8 mouse cellular contexts compared by ENCODE assay signal in the genomic region with DNA sequence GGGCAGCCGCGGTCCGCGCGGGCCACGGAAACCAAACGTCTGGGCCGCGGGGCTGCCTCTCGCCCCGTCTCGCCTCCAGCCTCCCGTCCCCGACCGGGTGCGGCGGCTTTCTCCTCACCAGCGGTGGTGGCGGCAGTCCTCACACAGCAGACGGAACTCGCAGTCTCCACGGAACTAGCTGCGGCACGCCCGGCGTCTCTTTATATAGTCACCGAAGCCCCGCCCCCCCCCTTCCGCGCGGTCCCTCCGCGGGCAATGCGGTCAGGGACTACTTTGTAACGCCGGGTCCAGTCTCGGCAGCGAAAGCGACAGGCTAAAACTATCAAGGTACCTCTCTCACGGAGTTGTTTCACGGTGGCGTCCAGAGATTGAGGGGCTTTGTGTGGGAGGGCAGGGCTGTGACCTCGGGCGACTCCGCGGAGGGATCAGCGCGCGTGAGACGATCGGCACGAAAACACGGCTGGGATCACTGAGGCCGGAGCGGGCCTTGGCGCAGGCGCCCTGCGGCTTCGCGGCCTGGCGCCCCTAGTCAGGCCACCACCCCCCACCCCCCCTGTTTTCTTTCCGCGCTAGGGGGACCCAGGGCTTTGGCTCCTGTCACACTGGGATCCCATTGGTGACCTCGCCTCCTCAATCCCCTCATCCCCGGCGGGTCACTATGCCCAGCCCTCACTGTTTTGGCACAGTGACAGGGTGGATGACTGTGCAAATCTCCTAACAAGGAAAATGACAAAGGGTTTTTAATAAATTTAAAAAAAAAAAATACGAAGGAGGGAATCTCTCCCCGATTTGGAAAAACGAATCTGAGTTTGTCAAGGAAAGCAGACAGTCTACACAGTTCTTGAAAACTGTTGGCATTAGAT. TPM values are rescaled to one million over a fixed set of nuclear protein-coding genes. Genes with fewer than 3 reads are reported as not detected.
DNase-seq lines count a peak whose midpoint lies in the region; ATAC-seq and TF ChIP-seq lines count a peak whose summit lies in the region.

Gene Ubc (minus strand): TSS at position 624 of the 863 bp plus-strand sequence.

- TF ChIP-seq CTCF in spleen, adult 2 months (IDR thresholded peaks at IDR 0.05; ENCODE audit: extremely low read depth, insufficient read depth, insufficient read length, insufficient replicate concordance) = no peak

- peak within 1 kb of the TSS; percentile 99 for H3K4me3 ChIP-seq in embryonic facial prominence, embryonic 14.5 days (ENCODE audit: low read depth, low read length)
- H3K4me3 ChIP-seq in limb, embryonic 14.5 days (replicated peaks; ENCODE audit: low read length) = peak within 1 kb of the TSS; percentile 100
- peak within 1 kb of the TSS; percentile 100 for H3K4me3 ChIP-seq in midbrain, embryonic 16.5 days (ENCODE audit: low read depth, low read length)
- peak within 1 kb of the TSS; percentile 93 for H3K4me3 ChIP-seq in spleen, adult 2 months (ENCODE audit: extremely low read depth, insufficient read depth, insufficient read length)

- TF ChIP-seq POLR2A in limb, embryonic 14.5 days (IDR thresholded peaks at IDR 0.05; ENCODE audit: borderline replicate concordance, extremely low read depth, insufficient read depth, insufficient read length) = peak; percentile 100
- peak; percentile 100 for TF ChIP-seq POLR2A in spleen, adult 2 months (IDR thresholded peaks at IDR 0.05; ENCODE audit: low read depth, low read length)

- H3K4me1 ChIP-seq in embryonic facial prominence, embryonic 14.5 days (ENCODE audit: control insufficient read depth, insufficient read depth, low read length) = peaks cover 26% of the 10 kb centered on the region
- peaks cover 21% of the 10 kb centered on the region for H3K4me1 ChIP-seq in limb, embryonic 14.5 days (ENCODE audit: control insufficient read depth, insufficient read depth, low read length)
- peaks cover 46% of the 10 kb centered on the region for H3K4me1 ChIP-seq in midbrain, embryonic 16.5 days (ENCODE audit: control insufficient read depth, insufficient read depth, low read length)
- peaks cover 8% of the 10 kb centered on the region; the same call in 1 of the 2 replicates for H3K4me1 ChIP-seq in spleen, adult 2 months (ENCODE audit: control insufficient read depth, insufficient read depth, insufficient read length)

- peak; percentile 38 for ATAC-seq in embryonic facial prominence, embryonic 14.5 days (ENCODE audit: low read depth)
- peak; percentile 66 for ATAC-seq in limb, embryonic 14.5 days (ENCODE audit: low FRiP score, low read depth)
- peak; percentile 50 for ATAC-seq in midbrain, embryonic 16.5 days

- H3K27ac ChIP-seq in embryonic facial prominence, embryonic 14.5 days (replicated peaks; ENCODE audit: low read depth, low read length) = peak within 1 kb of the TSS; percentile 93
- H3K27ac ChIP-seq in limb, embryonic 14.5 days (replicated peaks; ENCODE audit: low read depth, low read length) = peak within 1 kb of the TSS; percentile 96
- H3K27ac ChIP-seq in midbrain, embryonic 16.5 days (ENCODE audit: low read length) = peak within 1 kb of the TSS; percentile 99
- peak within 1 kb of the TSS; percentile 97 for H3K27ac ChIP-seq in spleen, adult 2 months (ENCODE audit: insufficient read depth, low read length)

- H3K36me3 ChIP-seq in embryonic facial prominence, embryonic 14.5 days (ENCODE audit: control insufficient read depth, insufficient read depth, low read length) = peaks cover 19% of the 10 kb centered on the region
- peaks cover 12% of the 10 kb centered on the region for H3K36me3 ChIP-seq in limb, embryonic 14.5 days (ENCODE audit: control insufficient read depth, insufficient read depth, low read length)
- H3K36me3 ChIP-seq in midbrain, embryonic 16.5 days (ENCODE audit: control insufficient read depth, insufficient read depth, low read length) = peaks cover 9% of the 10 kb centered on the region
- H3K36me3 ChIP-seq in spleen, adult 2 months (ENCODE audit: control insufficient read depth, insufficient read depth, low read length) = peaks cover 14% of the 10 kb centered on the region

- peak within 1 kb of the TSS; percentile 100 for H3K9ac ChIP-seq in embryonic facial prominence, embryonic 14.5 days (ENCODE audit: low read depth, low read length)
- peak within 1 kb of the TSS; percentile 98 for H3K9ac ChIP-seq in limb, embryonic 14.5 days (ENCODE audit: low read depth, low read length, severe bottlenecking)
- peak within 1 kb of the TSS; percentile 100 for H3K9ac ChIP-seq in midbrain, embryonic 16.5 days (ENCODE audit: low read depth, low read length)

- peak within 1 kb of the TSS; percentile 97 for H3K4me2 ChIP-seq in embryonic facial prominence, embryonic 14.5 days (ENCODE audit: low read depth, low read length)
- peak within 1 kb of the TSS; percentile 77 for H3K4me2 ChIP-seq in limb, embryonic 14.5 days (replicated peaks; ENCODE audit: low read depth, low read length, severe bottlenecking)
- H3K4me2 ChIP-seq in midbrain, embryonic 16.5 days (ENCODE audit: low read length) = peak within 1 kb of the TSS; percentile 88

- H3K9me3 ChIP-seq in embryonic facial prominence, embryonic 14.5 days (ENCODE audit: control insufficient read depth, low read length) = no peaks in the 10 kb centered on the region
- no peaks in the 10 kb centered on the region for H3K9me3 ChIP-seq in limb, embryonic 14.5 days (ENCODE audit: control insufficient read depth, low read length)
- no peaks in the 10 kb centered on the region for H3K9me3 ChIP-seq in midbrain, embryonic 16.5 days (replicated peaks; ENCODE audit: control insufficient read depth, low read length, poor library complexity, severe bottlenecking)

- peak; percentile 94 for DNase-seq in 3134 (ENCODE audit: extremely low read depth, insufficient read length, low spot score)
- peak; percentile 93 to 94 for DNase-seq in adrenal gland, postnatal 36 days
- DNase-seq in embryonic facial prominence, embryonic 14.5 days (ENCODE audit: low spot score) = peak; percentile 93
- peak; percentile 95 for DNase-seq in heart, adult 8-10 months (ENCODE audit: low spot score)
- peak; percentile 95 for DNase-seq in kidney, adult 9 months
- peak; percentile 90 for DNase-seq in limb, embryonic 14.5 days (ENCODE audit: low spot score)
- peak; percentile 70 to 85 for DNase-seq in spleen, adult 2 months (ENCODE audit: low read depth in 1 of 2, low spot score in 2 of 2)

- under 1% methylated on average over 61 of the region's 69 CpGs for WGBS in embryonic facial prominence, embryonic 14.5 days
- under 1% methylated on average over 68 of the region's 69 CpGs for WGBS in limb, embryonic 14.5 days
- under 1% methylated on average over 68 of the region's 69 CpGs for WGBS in midbrain, embryonic 16.5 days
- WGBS in spleen, adult 2 months = under 1% methylated on average over 69 of the region's 69 CpGs

- no peaks in the 10 kb centered on the region for H3K27me3 ChIP-seq in embryonic facial prominence, embryonic 14.5 days (replicated peaks; ENCODE audit: control insufficient read depth, insufficient read depth, low read length)
- H3K27me3 ChIP-seq in limb, embryonic 14.5 days (ENCODE audit: control insufficient read depth, insufficient read depth, low read length) = no peaks in the 10 kb centered on the region
- no peaks in the 10 kb centered on the region for H3K27me3 ChIP-seq in midbrain, embryonic 16.5 days (ENCODE audit: control insufficient read depth, insufficient read depth, low read depth, low read length)
- H3K27me3 ChIP-seq in spleen, adult 2 months (ENCODE audit: control insufficient read depth, insufficient read depth, low read length) = no peaks in the 10 kb centered on the region

RNA-seq across cellular contexts. Expression of gene Ubc, which starts in this region (rescaled TPM):
- total RNA-seq in adrenal gland, postnatal 36 days (2021) = 1,000 to 10,000 TPM; 1,428 to 1,489 TPM
- 879 and 1,077 TPM in 2 replicates for polyA plus RNA-seq in embryonic facial prominence, embryonic 14.5 days (2014; fragmentation: Nextera tagmentation; extraction: Ambion mirVana)
- 1,000 to 10,000 TPM in 2 of 4 experiments, 100 to 1,000 TPM in 2; 839 to 1,234 (median 1,027) TPM for total RNA-seq in heart, adult 8-10 months (2022)
- polyA plus RNA-seq in limb, embryonic 14.5 days (2012; rRNA removed) = 643 and 660 TPM in 2 replicates
- 949 and 1,033 TPM in 2 replicates for polyA plus RNA-seq in limb, embryonic 14.5 days (2014; fragmentation: Nextera tagmentation; extraction: Ambion mirVana)
- 1,506 and 1,517 TPM in 2 replicates for polyA plus RNA-seq in midbrain, embryonic 16.5 days (2015; fragmentation: Nextera tagmentation; extraction: Ambion mirVana)
- polyA plus RNA-seq in spleen, adult 2 months (2012; rRNA removed) = 316 and 423 TPM in 2 replicates

Comparison
In these comparisons a context has a peak if more than half of its experiments do, and no peak if none do; other contexts are left out.
1. Peak in every context shown above with its lines: DNase-seq, ATAC-seq, H3K4me3 ChIP-seq and H3K27ac ChIP-seq.